Mouse (Mus musculus) spleen, adult 2 months (tissue): ENCODE data around the gene Lingo2.

Experiments
- CTCF ChIP-seq: fragments of 200-500 bp; IDR thresholded peaks from 2 replicates; pipeline ENCODE4 v1.5.1; 2011; ENCODE audit warnings: mild to moderate bottlenecking, inconsistent platforms; ENCODE audit not compliant: insufficient read depth, insufficient read length, insufficient replicate concordance; ENCODE audit errors: extremely low read depth
- POLR2A ChIP-seq: fragments of 200-500 bp; IDR thresholded peaks from 2 replicates; pipeline ENCODE4 v1.6.1; 2011; ENCODE audit warnings: low read depth, low read length, inconsistent platforms

GRCm38 (mm10) chr4:36014181-36014580 is 937.4 kb downstream of the Lingo2 start:
- TF ChIP-seq CTCF: no peak
- TF ChIP-seq POLR2A: no peak
